Mouse (Mus musculus) liver, postnatal 0 days (tissue): ENCODE results near the gene Cxcr5. TPM values are rescaled to one million over a fixed set of nuclear protein-coding genes. Genes with fewer than 3 reads are reported as not detected.

ENCODE experiments used
- ATAC-seq: fragments of 200-750 bp; cut with Nextera tagmentation; 2 replicates; pipeline ENCODE4 v1.8.0; 2017; ENCODE audit warnings: mild to moderate bottlenecking, moderate library complexity
- DNase-seq: peaks from one replicate; pipeline ENCODE4 v3.0.0-alpha.2; 2016
- H3K27ac ChIP-seq: fragments of 300-500 bp; sonication (generic); 2 replicates; pipeline ENCODE4 v1.5.1; 2014; ENCODE audit warnings: antibody characterized with exemption, moderate library complexity, mild to moderate bottlenecking, low read depth
- H3K27me3 ChIP-seq: fragments of 300-500 bp; sonication (generic); 2 replicates; pipeline ENCODE4 v1.6.1; 2014; ENCODE audit warnings: low read length, control low read depth, mixed read lengths; ENCODE audit not compliant: insufficient read depth
- H3K36me3 ChIP-seq: fragments of 300-500 bp; sonication (generic); replicated peaks from 2 replicates; pipeline ENCODE4 v1.6.1; 2014; ENCODE audit warnings: mild to moderate bottlenecking, control low read depth, low read length, moderate library complexity, mixed read lengths; ENCODE audit not compliant: insufficient read depth
- H3K4me1 ChIP-seq: fragments of 300-500 bp; sonication (generic); 2 replicates; pipeline ENCODE4 v1.6.1; 2014; ENCODE audit warnings: antibody characterized with exemption, mild to moderate bottlenecking, control low read depth; ENCODE audit not compliant: insufficient read depth
- H3K4me2 ChIP-seq: fragments of 300-500 bp; sonication (generic); 2 replicates; pipeline ENCODE4 v1.6.1; 2014; ENCODE audit warnings: low read depth, mild to moderate bottlenecking, low read length, moderate library complexity, mixed read lengths
- H3K4me3 ChIP-seq: fragments of 300-500 bp; sonication (generic); 2 replicates; pipeline ENCODE4 v1.5.1; 2014; ENCODE audit warnings: low read depth, low read length
- H3K9ac ChIP-seq: fragments of 300-500 bp; sonication (generic); replicated peaks from 2 replicates; pipeline ENCODE4 v1.6.1; 2014; ENCODE audit warnings: mild to moderate bottlenecking, moderate library complexity
- H3K9me3 ChIP-seq: fragments of 300-500 bp; sonication (generic); 2 replicates; pipeline ENCODE4 v1.6.1; 2016; ENCODE audit warnings: mild to moderate bottlenecking, control low read depth, low read length, mixed read lengths
- CTCF ChIP-seq: sonication (generic); IDR thresholded peaks from 2 replicates; pipeline ENCODE4 v1.5.1; 2016; ENCODE audit warnings: antibody characterized with exemption, low read depth
- EP300 ChIP-seq: IDR thresholded peaks from 2 replicates; pipeline ENCODE4 v1.6.1; 2016; ENCODE audit warnings: antibody characterized with exemption, low read depth, mild to moderate bottlenecking
- WGBS: fragments of 180-500 bp; shearing (Covaris S2); extraction: QIAGEN DNeasy Blood & Tissue Kit; methylation state at CpG from one replicate; pipeline ENCODE4 v1.1.7; 2014; ENCODE audit not compliant: insufficient replicate concordance; 5-methylcytosine and 5-hydroxymethylcytosine counted together
- polyA plus RNA-seq: library from polyadenylated mRNA; unstranded; fragments of >200 nt; fragmentation: Nextera tagmentation; extraction: Ambion mirVana; gene quantifications from 2 replicates; pipeline ENCODE4 v1.2.1, GENCODE M21; 2015

Gene Cxcr5
- polyA plus RNA-seq, 1 experiment from 2014 or later: 0.55 TPM

DNA sequence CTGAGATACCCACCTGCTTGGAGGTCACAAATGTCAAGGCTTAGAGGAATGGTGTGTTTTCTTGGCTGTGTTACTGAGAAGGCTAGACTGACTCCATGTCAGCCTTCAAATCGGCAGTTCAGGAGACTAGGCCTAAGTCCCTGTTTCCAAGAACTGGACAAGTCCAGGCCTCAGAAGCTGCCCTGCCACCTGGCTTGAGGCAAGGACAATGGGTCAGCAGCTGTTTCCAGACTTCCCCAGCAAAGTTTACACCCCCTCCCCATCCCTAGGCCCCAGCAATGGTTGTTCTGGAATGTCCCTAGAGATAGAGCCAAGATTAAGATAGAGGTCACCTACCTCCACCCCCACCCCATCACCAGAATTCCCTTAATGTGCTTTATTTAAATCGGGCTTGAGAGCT is 36.1 kb upstream of the Cxcr5 start:
- no peak for ATAC-seq
- no peak for DNase-seq
- H3K27ac ChIP-seq: no peak overlapping the region
- no peak for TF ChIP-seq CTCF
- no peak for TF ChIP-seq EP300
- H3K4me1 ChIP-seq: peaks cover 4% of the 10 kb centered on the region
- no peaks in the 10 kb centered on the region for H3K27me3 ChIP-seq
- no peak overlapping the region for H3K4me3 ChIP-seq
- no peak overlapping the region for H3K9ac ChIP-seq
- H3K4me2 ChIP-seq: no peak overlapping the region
- no peaks in the 10 kb centered on the region for H3K9me3 ChIP-seq
- 87% methylated on average over 2 of the region's 2 CpGs for WGBS
- no peaks in the 10 kb centered on the region for H3K36me3 ChIP-seq

DNA sequence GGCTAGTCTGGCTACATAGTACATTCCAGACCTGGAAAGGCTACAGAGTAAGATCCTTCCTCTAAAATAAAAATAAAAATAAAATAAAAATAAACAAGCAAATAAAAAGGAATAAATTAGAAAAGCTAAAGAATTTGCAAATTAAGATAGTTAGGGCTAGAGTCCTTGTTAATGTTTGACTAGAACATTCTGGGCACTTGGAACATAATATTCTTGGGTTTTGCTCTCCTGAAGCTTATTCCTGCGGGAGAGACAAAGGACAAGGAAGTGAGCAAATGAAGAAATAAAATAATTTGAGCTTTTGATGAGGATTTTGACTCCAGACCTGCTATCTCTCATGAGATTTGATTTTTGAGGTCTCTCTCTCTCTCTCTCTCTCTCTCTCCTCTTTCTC is 33.9 kb upstream of the Cxcr5 start:
- H3K4me2 ChIP-seq: no peak overlapping the region
- no peak for DNase-seq
- ATAC-seq: no peak
- H3K9ac ChIP-seq: no peak overlapping the region
- WGBS: 71% methylated on average over 1 of the region's 1 CpGs
- no peaks in the 10 kb centered on the region for H3K9me3 ChIP-seq
- H3K36me3 ChIP-seq: no peaks in the 10 kb centered on the region
- peaks cover 4% of the 10 kb centered on the region for H3K4me1 ChIP-seq
- no peak for TF ChIP-seq CTCF
- TF ChIP-seq EP300: no peak
- H3K4me3 ChIP-seq: no peak overlapping the region
- H3K27ac ChIP-seq: no peak overlapping the region
- H3K27me3 ChIP-seq: no peaks in the 10 kb centered on the region

DNA sequence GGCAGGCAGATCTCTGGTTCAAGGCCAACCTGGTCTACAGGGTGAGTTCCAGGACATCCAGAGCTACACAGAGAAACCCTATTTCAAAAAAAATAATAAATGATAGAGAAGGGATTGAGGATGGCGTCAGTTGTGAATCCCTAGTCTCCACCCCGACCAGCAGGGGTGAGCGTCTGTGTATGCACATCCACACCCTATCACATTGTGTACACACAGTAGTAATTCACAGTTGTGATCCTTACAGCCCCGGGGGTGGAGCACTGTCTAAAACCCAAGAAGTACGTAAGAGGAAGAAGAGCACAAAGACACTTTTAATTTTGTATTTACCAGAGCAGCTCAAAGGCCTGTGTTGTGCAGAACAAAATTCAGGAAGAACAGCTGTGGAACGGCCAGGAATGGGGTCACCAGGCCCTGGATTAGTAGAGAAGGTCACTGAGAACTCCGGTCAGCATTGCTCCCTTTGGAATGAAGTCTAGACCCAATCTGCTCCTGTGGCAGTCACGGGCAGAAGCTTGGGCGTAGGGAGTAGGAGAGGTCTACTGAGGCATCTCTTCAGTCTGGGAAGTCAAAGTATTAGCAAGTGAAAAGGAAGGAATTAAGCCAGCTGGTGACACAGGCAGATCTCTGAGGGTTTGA is 33.3 kb upstream of the Cxcr5 start:
- no peaks in the 10 kb centered on the region for H3K36me3 ChIP-seq
- ATAC-seq: no peak
- H3K27ac ChIP-seq: no peak overlapping the region

DNA sequence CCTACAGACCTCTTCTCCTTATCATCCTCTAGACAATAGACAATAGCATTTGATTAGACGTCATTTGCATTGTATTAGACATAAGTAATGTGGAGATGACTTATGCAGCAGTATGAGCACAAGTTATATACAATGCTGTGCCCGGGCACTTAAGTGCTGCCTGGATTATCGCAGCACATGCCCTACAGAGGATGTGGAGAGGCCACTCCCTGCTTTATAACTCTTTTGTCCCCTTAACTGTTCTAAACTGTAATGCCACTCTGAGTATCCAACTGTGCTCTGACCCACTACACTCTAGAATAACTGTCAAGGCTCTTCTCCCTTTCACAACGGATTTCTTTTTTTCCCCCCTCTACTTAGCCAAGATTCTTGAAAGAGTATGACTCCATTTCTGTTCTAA is 32.2 kb upstream of the Cxcr5 start:
- H3K4me2 ChIP-seq: no peak overlapping the region
- H3K9ac ChIP-seq: no peak overlapping the region
- no peak for ATAC-seq
- H3K36me3 ChIP-seq: no peaks in the 10 kb centered on the region
- H3K4me3 ChIP-seq: no peak overlapping the region
- TF ChIP-seq CTCF (no peak), EP300 (no peak)
- WGBS: 72% methylated on average over 4 of the region's 4 CpGs
- no peak for DNase-seq
- H3K27ac ChIP-seq: no peak overlapping the region
- no peaks in the 10 kb centered on the region for H3K27me3 ChIP-seq
- H3K9me3 ChIP-seq: no peaks in the 10 kb centered on the region
- peaks cover 1% of the 10 kb centered on the region; the same call in 1 of the 2 replicates for H3K4me1 ChIP-seq

More for the DNA sequence above, 33.3 kb upstream of the Cxcr5 start:
- WGBS: 79% methylated on average over 9 of the region's 9 CpGs
- TF ChIP-seq EP300 (no peak), CTCF (no peak)
- DNase-seq: no peak
- Histone ChIP-seq H3K27me3 (no peaks in the 10 kb centered on the region), H3K4me3 (no peak overlapping the region), H3K4me2 (no peak overlapping the region), H3K9me3 (no peaks in the 10 kb centered on the region), H3K4me1 (peaks cover 4% of the 10 kb centered on the region), H3K9ac (no peak overlapping the region)

DNA sequence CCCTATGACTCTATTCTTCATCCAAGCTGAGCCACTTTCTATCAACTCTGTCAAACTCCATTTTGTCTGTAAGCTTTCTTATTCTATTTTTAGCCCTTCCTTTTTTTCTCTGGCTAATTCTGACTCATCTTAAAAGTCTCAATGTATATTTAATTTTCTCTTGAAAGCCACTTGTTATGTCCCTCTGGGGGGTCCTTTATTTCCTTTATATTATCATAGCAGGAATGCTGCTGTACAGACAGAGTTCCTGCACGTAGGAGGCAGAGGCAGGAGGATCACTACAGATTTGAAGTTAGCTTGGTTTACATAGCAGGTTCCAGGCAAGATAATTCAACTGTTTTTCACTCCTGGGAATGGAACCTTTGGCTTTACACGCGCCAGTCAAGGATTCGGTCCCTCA is 31.5 kb upstream of the Cxcr5 start:
- Histone ChIP-seq H3K4me3 (no peak overlapping the region), H3K4me2 (no peak overlapping the region), H3K27me3 (no peaks in the 10 kb centered on the region), H3K36me3 (no peaks in the 10 kb centered on the region), H3K9me3 (no peaks in the 10 kb centered on the region), H3K4me1 (peaks cover 7% of the 10 kb centered on the region; the same call in 1 of the 2 replicates), H3K9ac (no peak overlapping the region), H3K27ac (no peak overlapping the region)
- ATAC-seq (no peak), DNase-seq (no peak)
- 77% methylated on average over 4 of the region's 4 CpGs for WGBS
- TF ChIP-seq EP300 (no peak), CTCF (no peak)

DNA sequence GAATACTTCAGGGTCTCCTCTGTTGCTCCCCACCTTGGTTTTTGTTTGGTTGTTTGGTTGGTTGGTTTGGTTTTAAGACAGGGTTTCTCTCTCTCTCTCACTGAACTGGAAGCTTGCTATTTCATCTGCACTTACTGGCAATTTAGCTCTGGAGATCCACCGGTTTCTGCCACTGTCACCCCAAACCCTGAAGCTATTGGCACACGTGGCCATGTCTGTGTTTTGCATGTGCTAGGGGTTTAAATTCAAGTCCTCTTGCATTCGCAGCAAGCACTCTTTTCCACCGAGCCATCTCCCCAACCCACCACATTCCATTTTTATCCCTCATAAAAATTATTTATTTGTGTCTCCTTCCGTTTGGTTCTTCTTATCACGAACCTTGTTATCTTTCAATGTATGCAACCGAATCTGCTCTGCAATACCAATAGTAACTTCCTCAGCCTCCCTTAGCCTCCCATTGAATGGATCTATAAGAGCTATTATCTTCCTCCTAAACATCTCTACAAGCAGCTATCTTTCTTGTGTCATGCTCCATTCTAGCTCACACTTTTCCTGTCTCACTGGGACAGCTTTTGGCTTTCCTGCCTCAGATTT is 30.0 kb upstream of the Cxcr5 start:
- ATAC-seq: no peak
- Histone ChIP-seq H3K9me3 (no peaks in the 10 kb centered on the region), H3K9ac (no peak overlapping the region), H3K27ac (no peak overlapping the region), H3K36me3 (no peaks in the 10 kb centered on the region), H3K4me3 (no peak overlapping the region), H3K4me2 (no peak overlapping the region), H3K4me1 (peaks cover 7% of the 10 kb centered on the region; the same call in 1 of the 2 replicates), H3K27me3 (no peaks in the 10 kb centered on the region)
- 49% methylated on average over 7 of the region's 7 CpGs for whole genome bisulfite sequencing
- DNase-seq: no peak
- no peak for TF ChIP-seq EP300
- no peak for TF ChIP-seq CTCF
